Mouse (Mus musculus): ENCODE measurements around the gene Gm13276.
"Not testable (repeated sequence)": the region's sequence is repeated elsewhere in the genome, so short reads cannot be mapped to it uniquely, and the experiment has no call there.

GRCm38 (mm10) chr4:88759610-88760268 is 25.8 kb upstream of the Gm13276 start, which contains the start of gene Gm13283:
- TF ChIP-seq POLR2A (IDR thresholded peaks at IDR 0.05; ENCODE audit: borderline replicate concordance, extremely low read depth, insufficient read depth, insufficient read length, poor library complexity, severe bottlenecking); CTCF (IDR thresholded peaks at IDR 0.05; ENCODE audit: borderline replicate concordance, extremely low read depth, insufficient read depth, insufficient read length): not testable (repeated sequence)
